Mouse (Mus musculus): ENCODE measurements around the gene Tubgcp4. TPM values are rescaled to one million over a fixed set of nuclear protein-coding genes. Genes with fewer than 3 reads are reported as not detected.
"Not testable (repeated sequence)": the region's sequence is repeated elsewhere in the genome, so short reads cannot be mapped to it uniquely, and the experiment has no call there.

The Tubgcp4 gene
- total RNA-seq (2021): 10 to 100 TPM; 15.7 to 16.3 TPM

GRCm38 (mm10) chr2:121170481-121170971 lies at the start of gene Tubgcp4:
TSS of gene Tubgcp4 (plus strand) at chr2:121170654.
- intact Hi-C loops (cut with DNase I): loop anchor here (2.0 kb wide), 1 partner anchor 30 kb away; the partner anchor contains the start of genes Adal and Lcmt2

GRCm38 (mm10) chr2:121126302-121126701 lies 44.2 kb upstream of the Tubgcp4 start:
- DNase-seq; intact Hi-C loops (cut with DNase I): not testable (repeated sequence)

More at GRCm38 (mm10) chr2:121170481-121170971, at the start of gene Tubgcp4:
- peak in 1 of 2 experiments; percentile 61 for DNase-seq

GRCm38 (mm10) chr2:121127536-121127935 lies 42.9 kb upstream of the Tubgcp4 start:
- intact Hi-C loops (cut with DNase I): no loop called here
- no peak for DNase-seq

GRCm38 (mm10) chr2:121128865-121129620 lies 41.4 kb upstream of the Tubgcp4 start:
- intact Hi-C loops (cut with DNase I): no loop called here
- DNase-seq: no peak

- intact Hi-C loops (cut with DNase I): no loop called here
- no peak for DNase-seq
These were observed 37.6 kb upstream of the Tubgcp4 start for GRCm38 (mm10) chr2:121132822-121133221.

GRCm38 (mm10) chr2:121137371-121137770 lies 33.1 kb upstream of the Tubgcp4 start:
- DNase-seq: no peak
- intact Hi-C loops (cut with DNase I): no loop called here

GRCm38 (mm10) chr2:121139266-121140017 lies 31.0 kb upstream of the Tubgcp4 start:
- DNase-seq: peak; percentile 33 to 57
- intact Hi-C loops (cut with DNase I): loop anchor here (2.0 kb wide), 1 partner anchor 31 kb away; the partner anchor contains the start of genes Tubgcp4 and Zscan29

GRCm38 (mm10) chr2:121140018-121140882 lies 30.2 kb upstream of the Tubgcp4 start, which contains the start of the genes Adal and Lcmt2:
TSS of gene Adal (plus strand) at chr2:121140428.
TSS of gene Lcmt2 (minus strand) at chr2:121140653.
- intact Hi-C loops (cut with DNase I): loop anchor here (2.0 kb wide), 1 partner anchor 31 kb away; the partner anchor contains the start of genes Tubgcp4 and Zscan29
- DNase-seq: peak; percentile 90 to 98

- no peak for DNase-seq
- intact Hi-C loops (cut with DNase I): loop anchor here (2.0 kb wide), 1 partner anchor 29 kb away; the partner anchor contains the start of genes Tubgcp4 and Zscan29
These were observed 29.0 kb upstream of the Tubgcp4 start for GRCm38 (mm10) chr2:121141216-121142035.

GRCm38 (mm10) chr2:121142415-121142814 lies 28.0 kb upstream of the Tubgcp4 start:
- intact Hi-C loops (cut with DNase I): no loop called here
- no peak for DNase-seq

- intact Hi-C loops (cut with DNase I): no loop called here
- no peak for DNase-seq
These were observed 20.8 kb upstream of the Tubgcp4 start for GRCm38 (mm10) chr2:121149679-121150078.

- intact Hi-C loops (cut with DNase I): no loop called here
These were observed 17.4 kb upstream of the Tubgcp4 start for GRCm38 (mm10) chr2:121153100-121153499.

GRCm38 (mm10) chr2:121169173-121169572 lies 1.3 kb upstream of the Tubgcp4 start:
- intact Hi-C loops (cut with DNase I): no loop called here
- no peak for DNase-seq

More at GRCm38 (mm10) chr2:121153100-121153499, 17.4 kb upstream of the Tubgcp4 start:
- DNase-seq: no peak

GRCm38 (mm10) chr2:121169902-121170301 lies 552 bp upstream of the Tubgcp4 start:
- DNase-seq: peak; percentile 40 to 49
- intact Hi-C loops (cut with DNase I): loop anchor here (2.0 kb wide), 1 partner anchor 29 kb away; the partner anchor contains the start of genes Adal and Lcmt2

- intact Hi-C loops (cut with DNase I): loop anchor here (2.0 kb wide), 1 partner anchor 30 kb away; the partner anchor contains the start of genes Adal and Lcmt2
These were observed 707 bp downstream of the Tubgcp4 start, which contains the start of gene Zscan29 for GRCm38 (mm10) chr2:121170980-121171742. TSS of gene Zscan29 (minus strand) at chr2:121171125.

GRCm38 (mm10) chr2:121178828-121179479 lies 8.5 kb downstream of the Tubgcp4 start:
- intact Hi-C loops (cut with DNase I): no loop called here
- DNase-seq: no peak

More at GRCm38 (mm10) chr2:121170980-121171742, 707 bp downstream of the Tubgcp4 start, which contains the start of gene Zscan29:
- DNase-seq: peak; percentile 89 to 92

- intact Hi-C loops (cut with DNase I): no loop called here
- no peak for DNase-seq
These were observed 13.0 kb downstream of the Tubgcp4 start for GRCm38 (mm10) chr2:121183431-121183830.
